Mouse (Mus musculus): ENCODE measurements around the gene Wdpcp.

GRCm38 (mm10) chr11:21569456-21570108 is 2.5 kb upstream of the Wdpcp start:
- TF ChIP-seq CTCF (IDR thresholded peaks at IDR 0.05; ENCODE audit: borderline replicate concordance, insufficient read depth, low read length) (no peak), POLR2A (IDR thresholded peaks at IDR 0.05; ENCODE audit: low read depth, low read length) (no peak)
